Mouse (Mus musculus) MN1 (cell line): ENCODE measurements around the gene Dynlt1c.
A peak's percentile ranks its signal among the peaks of the same experiment; 100 is the strongest.
"Not testable (repeated sequence)": the region's sequence is repeated elsewhere in the genome, so short reads cannot be mapped to it uniquely, and the experiment has no call there.

Experiments
- DNase-seq: peaks from one replicate; pipeline ENCODE4 v3.0.0-alpha.2; 2016; ENCODE audit warnings: low spot score

Gene Dynlt1c

GRCm38 (mm10) chr17:6619271-6619670 lies 17.8 kb downstream of the Dynlt1c start:
- DNase-seq = not testable (repeated sequence)

GRCm38 (mm10) chr17:6620035-6620434 lies 18.6 kb downstream of the Dynlt1c start:
- not testable (repeated sequence) for DNase-seq

DNA sequence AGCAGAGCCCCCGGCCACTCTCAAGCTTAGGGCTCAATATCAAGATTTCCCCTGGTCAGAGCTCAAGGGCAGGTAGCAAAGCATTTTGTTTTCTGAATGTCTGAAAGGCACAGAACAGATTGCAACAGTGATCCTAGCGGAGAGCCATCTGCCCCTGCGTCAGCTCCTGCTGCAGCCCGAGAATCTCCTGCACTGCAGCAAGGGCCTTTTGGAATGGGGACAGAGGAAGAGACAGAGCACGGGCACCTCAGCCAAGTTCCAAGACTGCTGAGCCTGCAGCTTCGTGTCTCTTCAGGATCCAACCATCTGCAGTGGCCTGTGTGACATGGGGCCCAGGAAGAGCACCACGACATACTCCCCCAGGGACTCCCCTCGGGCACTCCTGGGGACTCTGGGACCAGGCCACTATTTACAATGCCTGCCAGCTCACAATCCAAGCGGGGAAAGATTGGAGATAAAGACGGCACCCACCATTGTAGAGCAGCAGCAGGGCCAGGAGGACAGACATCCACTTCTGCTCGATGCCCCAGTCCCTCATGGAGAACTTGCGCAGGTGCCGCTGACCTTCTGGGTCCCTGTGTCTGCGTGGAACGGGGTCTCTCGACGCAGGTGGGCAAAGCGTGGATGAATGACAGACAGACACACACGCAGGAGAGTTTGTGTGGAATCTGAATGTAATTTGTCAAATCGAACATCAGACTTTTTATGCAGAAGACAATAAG lies 19.4 kb downstream of the Dynlt1c start:
- DNase-seq = not testable (repeated sequence)

GRCm38 (mm10) chr17:6621976-6622375 lies 20.5 kb downstream of the Dynlt1c start:
- not testable (repeated sequence) for DNase-seq

DNA sequence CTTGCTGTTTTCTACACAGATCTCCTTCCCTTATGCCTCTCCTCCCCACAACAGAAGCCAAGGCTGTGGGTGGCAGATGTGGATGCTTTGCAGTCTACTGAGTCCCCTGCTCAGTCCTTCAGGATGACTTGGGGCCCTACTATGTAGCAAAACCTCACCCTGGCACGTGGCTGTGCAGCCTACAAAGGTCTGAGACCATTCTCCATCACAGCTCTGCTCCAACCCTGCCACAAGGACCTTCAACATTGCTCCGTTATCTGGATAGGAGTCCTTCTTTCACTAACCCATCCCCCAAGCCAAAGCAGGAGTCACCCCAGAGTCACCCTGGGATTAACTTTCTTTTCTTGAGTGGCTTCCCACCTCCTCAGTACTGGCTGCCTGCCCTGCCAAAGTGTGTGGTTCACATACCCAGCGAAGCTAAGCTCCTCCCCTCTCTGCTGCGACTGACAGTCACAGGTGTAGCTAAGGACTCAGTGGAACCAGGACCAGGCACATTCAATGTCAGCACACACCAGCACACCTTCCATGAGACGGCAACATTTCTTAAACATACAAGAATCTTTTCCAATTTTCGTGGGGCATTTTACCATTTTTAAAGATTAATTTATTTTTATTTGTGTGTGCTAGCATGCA lies 23.6 kb downstream of the Dynlt1c start:
- DNase-seq = not testable (repeated sequence)

DNA sequence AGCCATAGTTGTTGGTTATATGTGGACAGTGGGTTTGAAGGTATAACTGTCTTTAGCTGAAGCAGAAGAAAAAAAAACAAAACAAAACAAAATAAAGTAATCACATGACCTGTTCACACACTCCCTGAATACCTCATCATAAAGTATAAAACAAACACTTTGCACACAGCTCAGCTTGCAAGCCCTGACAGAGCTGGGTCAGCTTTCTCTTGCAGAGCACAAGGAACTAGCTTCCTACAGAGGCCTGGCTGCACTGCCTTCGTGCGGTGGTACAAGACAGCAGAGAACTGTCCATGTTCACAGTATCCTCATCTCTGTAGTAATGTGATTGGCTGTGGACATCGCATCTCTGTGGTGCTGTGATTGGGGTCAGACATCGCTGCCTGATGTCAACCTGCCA lies 28.9 kb downstream of the Dynlt1c start:
- DNase-seq = not testable (repeated sequence)

DNA sequence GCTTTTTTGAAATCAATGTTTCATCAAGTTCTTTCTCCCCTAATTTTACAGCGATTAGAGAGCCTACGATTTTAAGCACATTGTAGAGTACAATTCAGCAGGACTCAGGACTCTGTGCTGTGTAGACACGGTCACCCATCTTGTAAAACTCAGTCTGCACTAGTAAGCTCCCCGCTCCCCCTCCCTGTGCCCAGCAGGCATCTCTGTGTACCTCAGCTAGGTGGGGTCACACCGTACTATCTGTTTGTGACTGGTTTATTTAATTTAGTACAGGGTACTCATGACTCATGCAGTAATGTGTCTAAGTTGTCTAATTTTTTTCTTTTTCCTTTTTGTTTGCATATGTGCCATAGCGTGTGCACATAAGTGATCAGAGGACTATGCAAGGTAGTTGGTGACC lies 31.4 kb downstream of the Dynlt1c start:
- DNase-seq = not testable (repeated sequence)

DNA sequence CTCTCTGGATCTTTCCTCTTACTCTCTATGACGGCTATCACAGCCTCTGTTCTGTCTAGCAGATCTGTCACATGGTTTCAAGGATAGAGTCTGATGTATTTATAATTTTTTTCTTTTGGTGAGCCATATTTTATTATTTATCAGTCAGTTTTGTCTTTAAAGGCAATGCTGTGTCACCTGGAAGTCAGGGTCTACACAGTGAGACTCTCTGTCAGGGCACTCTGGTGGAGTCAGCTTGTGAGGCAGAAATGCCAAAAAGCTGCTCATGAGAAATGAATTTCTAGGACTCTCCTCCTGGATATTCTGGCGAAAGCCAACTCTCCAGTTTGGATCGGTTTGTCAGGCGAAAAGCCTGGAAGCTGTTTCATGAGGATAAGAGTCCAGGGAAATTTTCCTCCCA lies 34.3 kb downstream of the Dynlt1c start:
- not testable (repeated sequence) for DNase-seq

GRCm38 (mm10) chr17:6636861-6637260 lies 35.4 kb downstream of the Dynlt1c start:
- DNase-seq = no peak

DNA sequence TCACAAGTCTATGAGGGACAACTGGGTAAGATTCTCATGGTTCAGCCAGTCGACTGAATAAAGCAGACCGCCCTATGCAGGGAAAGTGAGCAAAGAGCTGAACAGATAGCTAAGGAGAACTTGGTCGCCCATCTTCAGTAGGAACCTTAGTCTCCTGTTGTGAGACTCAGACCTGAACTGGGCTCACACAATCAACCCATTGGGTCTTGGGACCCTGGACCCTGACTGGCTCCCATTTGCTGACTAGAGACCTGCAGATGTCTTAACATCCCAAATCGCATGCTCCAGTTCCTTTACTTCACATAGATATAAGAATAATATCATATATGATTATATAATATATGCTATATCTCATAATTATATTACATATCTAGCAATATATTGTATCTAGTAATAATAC lies 36.0 kb downstream of the Dynlt1c start:
- not testable (repeated sequence) for DNase-seq

DNA sequence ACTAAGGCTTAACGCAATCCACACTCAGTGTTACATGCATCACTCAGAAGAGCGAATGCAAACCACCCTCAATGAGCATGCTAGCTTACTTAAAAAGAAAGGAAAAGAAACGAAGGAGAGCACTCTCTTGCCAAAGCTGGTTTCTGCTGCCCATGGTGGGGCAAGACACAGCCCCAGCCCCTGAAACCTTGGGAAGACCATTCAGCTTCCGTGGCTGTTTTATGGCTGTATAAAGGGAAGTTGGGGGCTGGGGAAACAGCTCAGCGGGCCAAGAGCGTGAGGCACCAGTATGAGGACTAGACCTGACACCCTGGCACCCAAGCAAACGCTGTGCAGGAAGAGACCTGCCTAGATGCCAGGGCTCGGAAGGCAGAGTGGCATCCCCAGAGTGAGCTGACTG lies 37.0 kb downstream of the Dynlt1c start:
- DNase-seq = not testable (repeated sequence)

DNA sequence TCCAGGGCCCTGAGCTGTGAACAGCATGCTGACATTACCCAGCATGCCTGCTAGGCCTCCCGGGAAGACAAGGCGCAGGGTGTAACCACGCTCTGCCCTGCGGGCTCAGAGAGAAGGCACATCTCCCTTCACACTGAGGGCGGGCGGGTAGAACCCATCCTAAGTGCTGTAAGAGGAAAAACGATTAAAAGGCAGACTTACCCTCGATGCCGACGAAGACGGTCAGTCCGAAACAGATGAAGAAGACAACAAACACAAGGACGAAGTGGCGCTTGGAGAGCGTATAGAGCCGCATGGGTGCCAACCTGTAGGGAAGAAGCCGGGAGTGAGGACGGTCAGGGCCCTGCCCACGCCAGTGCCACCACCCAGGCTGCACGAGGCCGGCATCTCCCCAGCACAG lies 38.0 kb downstream of the Dynlt1c start:
- DNase-seq = not testable (repeated sequence)

DNA sequence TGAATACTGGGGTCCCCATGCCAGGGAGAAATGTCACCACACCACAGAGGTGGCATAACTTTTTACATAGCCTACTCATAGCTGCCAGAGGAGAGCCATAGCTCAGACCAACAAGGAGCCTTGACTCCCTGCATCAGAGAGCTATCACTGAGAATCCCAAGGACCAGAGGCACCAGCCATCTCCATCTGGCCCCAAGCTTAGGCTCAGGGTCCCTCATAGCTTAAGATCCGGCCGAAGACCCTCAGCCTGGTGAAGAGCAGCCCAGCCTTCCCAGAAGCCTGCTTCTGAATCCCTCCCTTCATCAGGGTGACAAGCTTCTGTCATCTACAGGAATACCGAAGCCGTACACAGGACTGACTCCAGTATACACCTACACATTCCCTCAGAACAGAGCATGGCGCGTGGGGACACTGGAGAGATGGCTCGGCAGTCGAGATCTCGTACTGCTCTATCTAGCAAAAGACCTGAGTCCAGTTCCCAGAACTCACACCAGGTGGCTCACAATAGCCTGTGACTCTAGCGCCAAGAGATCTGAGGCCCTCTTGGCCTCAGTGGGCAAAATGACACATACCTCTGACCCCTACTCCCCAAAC lies 38.7 kb downstream of the Dynlt1c start:
- not testable (repeated sequence) for DNase-seq

- not testable (repeated sequence) for DNase-seq
These were observed 39.4 kb downstream of the Dynlt1c start for GRCm38 (mm10) chr17:6640771-6641429.

GRCm38 (mm10) chr17:6644210-6644609 lies 42.7 kb downstream of the Dynlt1c start:
- DNase-seq = not testable (repeated sequence)

DNA sequence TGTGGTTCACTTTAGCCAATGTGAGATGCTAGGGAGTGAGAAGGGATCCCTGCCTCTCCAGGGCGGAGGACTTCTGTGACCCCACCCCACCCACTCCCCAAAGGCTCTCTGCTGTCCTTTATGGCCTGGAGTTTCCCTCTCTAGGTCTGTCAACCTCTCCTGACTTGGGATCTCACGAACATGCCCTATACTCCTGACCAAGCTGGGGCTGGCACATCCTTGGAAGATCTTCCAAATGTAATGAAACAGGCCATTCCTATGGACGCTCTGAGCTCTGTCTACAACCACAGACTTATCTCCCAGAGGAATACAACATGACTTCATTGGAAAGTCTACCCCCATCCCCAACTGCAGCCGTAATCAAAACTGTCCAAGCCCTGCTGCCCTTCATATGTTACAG lies 43.2 kb downstream of the Dynlt1c start:
- DNase-seq = peak; percentile 4

GRCm38 (mm10) chr17:6645668-6646067 lies 44.2 kb downstream of the Dynlt1c start:
- DNase-seq = not testable (repeated sequence)

DNA sequence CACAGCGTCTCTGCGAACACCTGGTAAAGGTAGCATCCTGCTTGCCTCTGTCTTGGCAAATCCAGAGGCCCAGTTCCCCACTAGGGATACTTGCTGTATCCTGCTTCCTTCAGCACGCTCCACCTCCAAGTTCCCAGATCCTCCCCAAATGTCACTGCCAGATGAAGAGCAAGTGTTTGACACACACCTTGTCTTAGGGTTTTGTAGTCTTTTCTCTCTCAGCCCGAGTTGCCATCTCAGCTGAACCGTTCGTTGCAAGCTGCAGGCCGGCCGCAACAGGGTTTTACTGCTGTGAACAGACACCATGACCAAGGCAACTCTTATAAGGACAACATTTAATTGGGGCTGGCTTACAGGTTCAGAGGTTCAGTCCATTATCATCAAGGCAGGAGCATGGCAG lies 45.4 kb downstream of the Dynlt1c start:
- DNase-seq = not testable (repeated sequence)

DNA sequence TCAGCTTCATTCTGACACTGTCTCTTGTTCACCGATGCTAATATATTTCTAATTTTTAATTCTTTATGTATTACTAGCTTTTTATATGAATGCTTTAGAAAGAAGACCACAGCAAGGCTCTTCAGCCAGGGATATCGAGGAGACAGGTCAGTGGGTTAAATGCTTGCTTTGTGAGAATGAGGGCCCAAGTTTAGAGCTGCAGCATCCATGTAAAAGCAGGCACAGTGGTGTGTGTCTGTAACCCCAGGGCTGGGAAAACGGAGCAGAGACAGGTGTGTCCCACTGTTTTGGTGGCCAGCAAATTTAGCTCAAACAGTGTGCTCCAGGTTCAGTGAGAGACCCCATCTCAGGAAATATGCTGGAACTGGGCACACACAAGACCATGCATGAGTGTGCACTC lies 46.0 kb downstream of the Dynlt1c start:
- DNase-seq = not testable (repeated sequence)

DNA sequence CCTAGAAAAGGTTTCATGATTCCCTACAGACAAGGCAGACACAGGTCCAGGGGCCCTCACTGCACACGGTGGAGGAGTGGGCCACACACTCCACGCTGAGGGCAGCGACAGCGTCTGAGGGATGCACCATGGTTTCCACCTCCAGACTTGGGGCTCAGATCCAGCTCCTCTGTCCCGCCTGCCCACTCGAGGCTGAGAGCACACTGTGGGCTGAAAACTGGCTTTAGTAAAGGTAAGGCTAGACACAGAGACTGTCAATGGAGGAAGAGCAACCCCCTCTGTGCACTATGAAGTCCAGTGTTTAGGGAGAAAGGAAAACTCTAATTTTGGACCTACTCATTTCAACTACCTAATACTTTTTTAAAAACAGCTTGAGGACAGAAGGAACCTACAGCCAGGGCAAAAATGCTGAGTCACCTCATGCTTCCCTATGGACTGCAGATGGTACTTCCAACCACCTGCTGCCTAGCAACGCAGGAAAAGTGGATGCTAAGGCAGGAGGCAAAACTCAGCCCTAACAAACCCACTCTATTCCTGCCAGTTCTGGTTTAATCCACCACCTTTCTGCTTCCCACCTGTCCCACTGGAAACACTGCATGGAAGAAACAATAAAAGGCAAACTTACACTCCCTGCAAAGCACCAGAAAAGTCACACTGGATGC lies 49.6 kb downstream of the Dynlt1c start:
- peak; percentile 10 for DNase-seq

DNA sequence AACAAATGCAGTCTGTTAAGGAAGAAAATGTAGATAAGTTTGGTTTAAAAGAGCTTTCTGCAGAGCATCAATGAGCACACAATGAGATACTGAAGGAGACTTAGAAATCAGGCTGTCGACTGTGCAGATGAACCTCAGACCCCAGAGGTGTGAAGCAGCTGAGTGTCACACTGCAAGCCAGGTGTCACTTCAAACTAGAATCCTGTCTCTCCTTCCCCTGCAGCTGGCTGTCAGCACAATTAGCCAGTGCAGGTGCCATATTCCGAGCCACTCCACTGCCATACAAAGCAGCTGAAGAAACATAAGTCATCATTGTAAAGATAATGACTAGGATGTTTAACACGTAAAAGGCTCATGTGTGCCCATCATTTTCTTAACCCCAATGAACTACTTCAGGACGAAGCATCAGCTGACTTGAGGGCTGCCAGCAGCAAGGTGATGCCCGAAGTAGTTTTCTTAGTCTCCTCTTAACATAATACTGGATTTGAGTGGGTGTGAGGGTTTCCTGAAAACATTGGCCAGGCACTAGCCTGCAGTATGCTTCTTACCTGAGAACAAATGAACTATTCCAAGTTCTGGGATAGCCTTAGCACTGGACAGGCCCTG lies 52.0 kb downstream of the Dynlt1c start:
- DNase-seq = peak; percentile 4

DNA sequence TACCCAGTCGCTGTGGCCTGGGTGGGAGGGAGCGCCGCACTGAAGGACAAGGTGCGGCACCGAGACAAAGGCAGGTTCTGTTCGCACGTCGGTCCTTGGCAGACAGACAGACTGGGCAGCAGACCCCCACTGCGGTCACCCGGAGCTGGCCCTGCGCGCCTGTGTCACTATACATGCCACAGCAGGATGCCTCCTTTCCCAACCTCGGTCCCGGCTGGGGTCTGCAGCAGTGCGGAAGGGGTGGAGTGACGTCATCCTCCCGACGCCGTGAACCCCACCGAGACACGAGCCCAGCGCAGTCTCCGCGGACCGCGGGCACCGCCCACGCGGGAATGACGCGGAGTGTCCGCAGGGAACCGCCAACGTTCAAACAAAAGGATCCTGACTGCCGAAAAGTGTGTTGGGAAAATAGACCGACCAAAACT lies 53.6 kb downstream of the Dynlt1c start:
- peak; percentile 93 for DNase-seq
